Mouse (Mus musculus) ovary, postnatal 36 days (tissue): ENCODE data around the gene Ndufaf3.

ENCODE experiments used
- DNase-seq: peaks from one replicate; pipeline ENCODE4 v3.0.0; 2022; ENCODE audit warnings: low spot score, mixed read lengths

The Ndufaf3 gene

DNA sequence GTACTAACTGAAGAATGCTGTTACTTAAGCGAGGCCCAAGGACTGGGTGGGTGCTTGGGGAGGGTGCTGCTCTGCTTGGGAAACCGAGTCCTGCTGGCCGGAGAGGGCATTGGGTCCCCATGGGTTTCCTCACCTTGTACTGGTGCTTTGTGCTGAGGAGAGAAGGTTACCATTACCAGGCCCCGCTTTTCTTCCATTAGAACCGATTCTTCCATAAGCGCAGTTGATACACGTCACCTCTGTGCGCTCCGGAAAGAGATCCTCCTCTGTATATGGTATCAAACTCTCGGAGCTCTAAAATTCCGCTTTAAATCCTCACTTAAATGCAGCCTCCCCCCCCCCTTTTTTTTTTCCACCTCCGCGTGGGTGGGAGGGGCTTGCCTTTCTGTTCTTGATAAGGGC, 49.3 kb downstream of the Ndufaf3 start:
- no peak for DNase-seq

GRCm38 (mm10) chr9:108517253-108517930, 49.8 kb downstream of the Ndufaf3 start:
- peak; percentile 86 for DNase-seq

- peak; percentile 94 for DNase-seq
Measured at GRCm38 (mm10) chr9:108516380-108517251, 50.6 kb downstream of the Ndufaf3 start, which contains the start of gene Qrich1. TSS of gene Qrich1 (plus strand) at chr9:108516806.
